Mouse (Mus musculus): ENCODE measurements around the gene Sbpl.
A peak's percentile ranks its signal among the peaks of the same experiment; 100 is the strongest.

Gene Sbpl

GRCm38 (mm10) chr17:23955174-23955573 is at the start of gene Sbpl:
Sbpl (minus strand) TSS chr17:23955274.
- no peak for DNase-seq (ENCODE audit: low spot score in 2 of 2)

GRCm38 (mm10) chr17:24004071-24004665 is 49.1 kb upstream of the Sbpl start:
- no peak for DNase-seq (ENCODE audit: low spot score in 2 of 2)

GRCm38 (mm10) chr17:24000404-24000803 is 45.3 kb upstream of the Sbpl start:
- DNase-seq (ENCODE audit: low spot score in 2 of 2) = peak; percentile 61 to 77

- DNase-seq (ENCODE audit: low spot score in 2 of 2) = no peak
Observed at GRCm38 (mm10) chr17:23998383-23998782, 43.3 kb upstream of the Sbpl start.

DNA sequence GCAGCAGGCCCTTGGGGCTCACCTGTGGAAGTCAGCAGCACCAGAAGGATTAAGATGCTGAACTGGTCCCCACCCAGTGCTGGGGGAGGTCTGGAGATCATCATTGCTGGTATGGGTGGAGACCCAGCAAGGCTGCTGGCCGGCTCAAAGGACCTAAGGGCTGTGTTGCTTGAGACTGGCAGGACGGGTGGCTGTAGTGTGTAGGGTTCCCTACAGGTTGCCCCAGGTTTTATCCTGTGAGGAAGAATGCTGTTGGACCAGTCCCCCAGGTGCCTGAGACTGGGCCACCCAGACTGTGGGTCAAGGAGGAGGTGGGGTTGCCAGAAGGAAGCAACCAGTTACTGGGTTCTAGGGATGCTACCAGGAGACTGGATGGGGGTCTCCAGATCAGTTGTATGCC is 42.8 kb upstream of the Sbpl start, which contains the start of gene Prss22:
Prss22 (minus strand) TSS at position 200 of the 400 bp plus-strand sequence.
- no peak for DNase-seq (ENCODE audit: low spot score in 2 of 2)

DNA sequence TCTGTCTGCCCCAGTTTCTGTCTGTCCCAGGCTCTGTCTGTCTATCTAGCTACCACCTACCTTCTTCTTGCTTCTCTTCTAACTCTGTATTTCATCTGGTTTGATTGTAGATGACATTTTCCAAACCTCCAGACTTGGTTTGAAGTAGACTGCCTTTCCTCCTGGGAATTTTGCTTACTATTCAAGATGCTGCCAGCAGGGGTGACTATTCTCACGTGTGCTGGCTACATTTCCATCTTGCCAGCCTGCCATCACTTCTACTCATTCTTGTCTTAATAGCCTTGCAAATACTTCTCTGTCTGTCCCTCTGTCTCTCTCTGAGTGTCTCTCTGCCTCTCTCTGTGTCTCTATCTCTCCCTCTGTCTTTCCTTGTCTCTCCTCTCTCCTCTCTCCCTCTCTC is 40.3 kb upstream of the Sbpl start:
- DNase-seq (ENCODE audit: low spot score in 2 of 2) = no peak

GRCm38 (mm10) chr17:23994667-23995066 is 39.6 kb upstream of the Sbpl start:
- no peak for DNase-seq (ENCODE audit: low spot score in 2 of 2)

GRCm38 (mm10) chr17:23993559-23994428 is 38.7 kb upstream of the Sbpl start:
- peak; percentile 92 to 97 for DNase-seq (ENCODE audit: low spot score in 2 of 2)

GRCm38 (mm10) chr17:23992789-23993553 is 37.9 kb upstream of the Sbpl start:
- DNase-seq (ENCODE audit: low spot score in 2 of 2) = no peak

- DNase-seq (ENCODE audit: low spot score in 2 of 2) = no peak
Observed at GRCm38 (mm10) chr17:23989802-23990201, 34.7 kb upstream of the Sbpl start.

- DNase-seq (ENCODE audit: low spot score in 2 of 2) = no peak
Observed at GRCm38 (mm10) chr17:23984989-23985388, 29.9 kb upstream of the Sbpl start.

DNA sequence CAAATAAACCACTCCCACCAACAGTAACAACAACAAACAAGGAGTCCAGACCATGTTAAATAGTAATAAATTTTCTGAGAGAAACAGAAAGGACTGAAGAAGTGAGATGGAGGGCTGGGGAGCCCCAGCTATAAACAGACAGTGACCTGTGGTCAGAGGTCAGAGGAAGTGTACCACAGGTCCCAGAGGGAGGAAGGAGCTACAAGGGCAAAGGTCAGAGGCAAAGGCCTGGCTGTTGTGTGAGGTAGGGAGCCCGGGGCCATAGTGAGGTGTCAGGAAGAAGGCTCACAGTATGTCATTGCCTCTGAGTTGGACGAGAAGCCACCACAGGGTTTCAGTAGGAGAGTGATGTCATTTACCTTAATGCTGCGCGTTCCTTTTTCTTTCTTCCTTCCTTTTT is 27.8 kb upstream of the Sbpl start:
- DNase-seq (ENCODE audit: low spot score in 2 of 2) = no peak

DNA sequence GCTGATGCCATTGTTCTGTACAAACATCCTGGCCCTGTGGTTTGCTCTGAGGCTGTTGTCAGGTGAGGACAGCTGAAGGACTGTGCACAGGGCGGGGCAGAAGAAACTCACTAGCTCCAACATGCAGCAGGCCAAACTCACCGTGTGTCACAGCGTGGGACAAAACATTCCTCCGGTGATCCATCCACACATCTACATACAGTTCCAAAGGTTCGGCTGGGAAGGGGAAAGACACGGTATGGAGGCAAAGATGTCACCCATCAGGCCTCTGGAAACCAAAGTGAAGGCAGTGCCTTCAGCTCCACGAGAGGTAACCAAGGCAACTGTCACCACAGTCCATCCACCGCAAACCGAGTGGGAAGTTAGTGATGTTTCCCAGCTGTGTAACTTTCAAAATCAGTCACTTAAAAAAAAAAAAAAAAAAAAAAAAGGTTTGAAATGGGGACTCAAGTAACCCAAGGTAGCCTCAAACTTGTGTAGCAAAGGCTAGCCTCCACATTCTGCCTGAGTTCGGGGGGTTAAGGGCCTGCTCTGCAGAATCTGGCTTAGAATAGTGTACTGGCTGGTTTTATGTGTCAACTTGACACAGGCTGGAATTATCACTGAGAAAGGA is 25.3 kb upstream of the Sbpl start, which contains the start of gene Prss30:
Prss30 (minus strand) TSS at position 270 of the 613 bp plus-strand sequence.
- DNase-seq (ENCODE audit: low spot score in 2 of 2) = no peak

- DNase-seq (ENCODE audit: low spot score in 2 of 2) = no peak
Observed at GRCm38 (mm10) chr17:23979471-23979870, 24.4 kb upstream of the Sbpl start.

GRCm38 (mm10) chr17:23976665-23977064 is 21.6 kb upstream of the Sbpl start:
- DNase-seq (ENCODE audit: low spot score in 2 of 2) = no peak

DNA sequence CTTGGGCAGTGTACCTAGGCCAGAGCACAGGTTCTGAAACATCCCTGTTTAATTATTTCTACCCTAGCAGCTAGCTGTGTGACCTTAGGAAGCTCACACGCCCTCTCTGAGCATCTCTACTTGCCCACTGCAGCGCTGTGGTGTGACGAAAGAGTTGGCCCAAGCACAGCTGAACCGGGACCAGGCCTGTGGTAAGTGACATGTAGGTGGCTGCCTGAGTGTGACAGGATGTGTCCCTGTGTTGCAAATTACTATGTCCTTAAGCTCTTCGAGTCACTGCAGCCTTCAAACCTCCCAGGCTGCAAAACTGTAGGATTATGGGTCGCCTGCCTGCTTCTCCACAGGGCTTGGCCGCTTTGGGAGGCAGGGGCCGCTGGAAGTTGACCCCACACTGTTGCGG is 16.2 kb upstream of the Sbpl start:
- DNase-seq (ENCODE audit: low spot score in 2 of 2) = no peak

- DNase-seq (ENCODE audit: low spot score in 2 of 2) = peak in 1 of 2 experiments; percentile 68
Observed at GRCm38 (mm10) chr17:23969231-23969630, 14.2 kb upstream of the Sbpl start.

DNA sequence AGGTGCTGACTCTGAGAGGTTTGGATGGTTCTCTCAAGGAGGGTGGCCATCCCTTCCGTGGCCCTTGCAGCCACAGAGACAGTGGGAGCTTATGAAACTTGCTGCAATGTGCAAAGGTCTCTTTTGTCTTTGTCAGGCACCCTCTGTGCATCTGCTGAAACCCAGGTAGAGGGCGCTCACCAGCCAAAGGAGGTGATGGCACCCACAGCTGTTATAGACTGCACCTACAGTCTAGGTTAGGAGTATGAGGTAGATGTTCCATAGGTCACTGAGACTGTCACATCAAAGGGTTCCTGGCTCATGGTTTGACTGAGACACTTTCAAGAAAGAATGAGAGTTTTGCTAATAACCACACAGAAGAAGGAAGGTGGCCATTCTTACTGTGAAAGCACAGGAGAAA is 13.7 kb upstream of the Sbpl start:
- no peak for DNase-seq (ENCODE audit: low spot score in 2 of 2)

DNA sequence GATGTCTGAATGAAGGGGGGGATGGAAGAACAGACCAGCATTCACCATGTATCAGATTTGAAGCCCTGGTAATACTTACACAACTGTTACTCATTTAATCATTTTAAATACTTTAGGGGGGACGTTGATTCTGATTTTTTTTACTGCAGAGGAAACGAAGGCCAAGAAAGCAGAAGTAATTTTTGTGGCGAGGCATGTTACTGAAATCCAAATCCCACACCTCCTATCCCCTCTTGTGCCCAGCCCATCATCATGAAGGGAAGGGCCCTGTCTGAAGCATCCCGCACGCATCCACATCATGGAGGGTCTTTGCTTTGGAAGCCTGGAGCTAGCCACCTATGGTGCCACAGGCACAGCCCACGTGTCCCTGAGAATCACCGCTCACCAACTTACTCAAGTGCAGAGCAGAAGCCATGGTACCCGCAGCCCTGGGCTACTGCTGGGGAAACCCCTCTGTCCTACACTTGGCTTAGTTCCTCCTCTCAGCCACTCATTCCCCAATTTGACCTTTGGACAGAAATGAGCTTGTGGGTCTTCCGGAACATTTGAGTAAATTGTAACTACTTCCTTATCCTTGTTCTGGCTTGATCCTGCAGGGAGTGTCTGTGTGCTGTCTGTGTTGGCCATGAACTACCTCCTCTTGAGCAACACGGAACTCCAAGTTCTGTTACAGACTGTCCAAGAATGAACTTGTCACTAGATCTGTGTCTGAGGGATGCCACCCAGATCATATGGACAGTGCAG is 11.8 kb upstream of the Sbpl start:
- DNase-seq (ENCODE audit: low spot score in 2 of 2) = no peak

DNA sequence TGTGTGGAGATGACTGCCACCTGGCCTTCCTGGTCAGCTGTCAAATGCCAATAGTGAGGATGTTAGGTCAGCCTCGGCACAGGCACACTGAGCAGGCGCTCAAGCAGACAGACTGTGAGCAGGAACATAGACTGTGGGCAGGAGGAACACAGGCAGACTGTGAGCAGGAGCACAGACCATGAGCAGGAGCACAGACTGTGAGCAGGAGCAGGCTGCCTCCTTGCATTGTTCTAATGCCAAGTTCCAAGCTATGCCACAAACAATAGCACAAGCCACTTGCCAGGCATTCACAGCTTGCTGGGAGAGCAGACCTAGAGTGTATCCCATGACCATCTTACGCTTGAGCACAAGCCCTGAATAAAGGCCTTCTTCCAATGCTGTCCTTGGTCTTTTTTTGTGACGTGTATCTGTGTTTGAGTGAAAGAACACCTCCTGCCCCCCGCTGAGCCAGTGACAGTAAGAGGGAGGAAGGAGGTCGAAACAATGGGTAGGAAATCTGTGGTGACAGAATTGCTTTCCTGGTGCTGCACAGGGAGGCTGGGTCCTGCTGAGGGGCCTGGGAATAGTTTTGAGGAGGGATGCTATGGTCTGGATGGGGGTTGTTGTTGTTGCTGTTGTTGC is 10.8 kb upstream of the Sbpl start:
- no peak for DNase-seq (ENCODE audit: low spot score in 2 of 2)
